Mouse (Mus musculus): ENCODE measurements around the gene Mphosph9.

DNA sequence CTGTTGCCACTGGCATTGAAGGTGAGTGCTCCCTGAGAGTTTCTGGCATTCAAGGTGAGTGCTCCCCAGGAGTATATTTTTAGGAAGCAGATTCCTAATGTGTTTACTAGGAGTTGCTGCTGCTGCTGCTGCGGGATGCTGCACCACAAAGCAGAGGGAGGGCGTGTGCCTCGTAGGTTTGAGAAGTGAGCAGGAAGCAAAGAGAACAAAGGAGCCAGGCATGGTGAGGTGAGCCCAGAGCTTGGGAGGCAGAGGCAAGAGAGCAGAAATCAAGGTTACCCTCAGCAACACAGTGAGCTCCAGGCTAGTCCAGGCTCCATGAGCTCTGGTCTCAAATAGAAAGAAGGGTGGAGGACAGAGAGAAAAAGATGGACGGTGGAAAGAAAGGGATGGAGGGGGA, 64.5 kb downstream of the Mphosph9 start:
- no peak for TF ChIP-seq EP300 (IDR thresholded peaks at IDR 0.05; ENCODE audit: low read depth)
- no peak for TF ChIP-seq CTCF (IDR thresholded peaks at IDR 0.05; ENCODE audit: low read depth)
